Mouse (Mus musculus): ENCODE measurements at regions not wholly inside any gene's neighbourhood (a gene's known extent, or its start where the extent isn't known, plus 50 kb on each side); places are given as distances from the start of the nearest gene placed in this dataset.

DNA sequence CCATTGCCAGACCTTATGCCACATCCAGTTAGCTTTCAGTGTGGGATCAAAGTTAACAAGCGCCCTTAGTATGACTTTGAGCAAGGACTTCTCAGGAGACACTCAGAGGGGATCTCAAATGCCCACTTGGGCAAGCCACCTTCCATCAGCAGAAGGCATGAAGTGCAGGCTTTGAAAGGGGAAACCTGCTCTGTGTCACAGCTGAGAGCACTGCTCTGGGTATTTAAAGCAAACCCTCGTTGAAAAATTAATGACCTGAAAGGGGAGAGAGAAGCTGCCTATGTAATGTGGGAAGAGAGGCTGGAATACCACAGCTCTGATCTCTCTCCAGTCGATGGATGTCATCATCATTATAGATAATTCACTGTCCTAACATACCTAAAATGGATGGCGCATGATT lies 165.1 kb upstream of the Pappa start:
- Histone ChIP-seq H3K36me3 (ENCODE audit: control insufficient read depth, insufficient read depth, low read length) (no peaks in the 10 kb centered on the region), H3K4me1 (ENCODE audit: control insufficient read depth, insufficient read depth, insufficient read length) (no peaks in the 10 kb centered on the region), H3K27me3 (ENCODE audit: control insufficient read depth, insufficient read depth, low read length) (no peaks in the 10 kb centered on the region), H3K4me3 (ENCODE audit: extremely low read depth, insufficient read depth, insufficient read length) (no peak overlapping the region), H3K27ac (ENCODE audit: insufficient read depth, low read length) (no peak overlapping the region)
- DNase-seq (ENCODE audit: low read depth in 1 of 2, low spot score in 2 of 2): no peak
- 77% methylated on average over 4 of the region's 4 CpGs for WGBS
- TF ChIP-seq POLR2A (IDR thresholded peaks at IDR 0.05; ENCODE audit: low read depth, low read length): no peak
- no peak for TF ChIP-seq CTCF (IDR thresholded peaks at IDR 0.05; ENCODE audit: extremely low read depth, insufficient read depth, insufficient read length, insufficient replicate concordance)

- Histone ChIP-seq H3K36me3 (ENCODE audit: control insufficient read depth, insufficient read depth, low read length) (no peaks in the 10 kb centered on the region), H3K27ac (ENCODE audit: insufficient read depth, low read length) (no peak overlapping the region), H3K4me3 (ENCODE audit: extremely low read depth, insufficient read depth, insufficient read length) (no peak overlapping the region), H3K27me3 (ENCODE audit: control insufficient read depth, insufficient read depth, low read length) (no peaks in the 10 kb centered on the region), H3K4me1 (ENCODE audit: control insufficient read depth, insufficient read depth, insufficient read length) (no peaks in the 10 kb centered on the region)
- no peak for DNase-seq (ENCODE audit: low read depth in 1 of 2, low spot score in 2 of 2)
- TF ChIP-seq POLR2A (IDR thresholded peaks at IDR 0.05; ENCODE audit: low read depth, low read length) (no peak), CTCF (IDR thresholded peaks at IDR 0.05; ENCODE audit: extremely low read depth, insufficient read depth, insufficient read length, insufficient replicate concordance) (no peak)
- WGBS: 82% methylated on average over 4 of the region's 4 CpGs
Observed at GRCm38 (mm10) chr4:64961796-64962195, 162.2 kb upstream of the Pappa start.
